Mouse (Mus musculus) hematopoietic multipotent progenitor cell, adult 10-12 weeks (in vitro differentiated cells): Measurements from ENCODE around the gene Taar2. TPM values are rescaled to one million over a fixed set of nuclear protein-coding genes. Genes with fewer than 3 reads are reported as not detected.

ENCODE experiments used
- polyA plus RNA-seq: library from polyadenylated mRNA; stranded (reverse); fragments of >175 nt; gene quantifications from 2 replicates; pipeline ENCODE4 v1.2.3, GENCODE M21; 2012; ENCODE audit warnings: low replicate concordance

Taar2 gene
- not detected in 2 replicates for polyA plus RNA-seq

GRCm38 (mm10) chr10:23938312-23938711 is at the start of gene Taar2:
TSS of gene Taar2 (plus strand) at chr10:23938572.

GRCm38 (mm10) chr10:23894601-23895349 is 43.6 kb upstream of the Taar2 start, which contains the start of gene Vnn1:
TSS of gene Vnn1 (plus strand) at chr10:23894688.

GRCm38 (mm10) chr10:23920056-23920455 is 18.3 kb upstream of the Taar2 start, which contains the start of gene Taar1:
TSS of gene Taar1 (plus strand) at chr10:23920356.

GRCm38 (mm10) chr10:23949508-23950005 is 11.2 kb downstream of the Taar2 start, which contains the start of gene Taar3:
TSS of gene Taar3 (plus strand) at chr10:23949558.

GRCm38 (mm10) chr10:23960444-23960915 is 22.1 kb downstream of the Taar2 start, which contains the start of gene Taar4:
TSS of gene Taar4 (plus strand) at chr10:23960494.

GRCm38 (mm10) chr10:23970656-23971165 is 32.3 kb downstream of the Taar2 start, which contains the start of gene Taar5:
TSS of gene Taar5 (plus strand) at chr10:23970706.

GRCm38 (mm10) chr10:23985546-23985945 is 47.2 kb downstream of the Taar2 start, which contains the start of gene Taar6:
TSS of gene Taar6 (minus strand) at chr10:23985646.

Other genes with a start within 250 kb of the Taar2 start
- gene Rps12, start 151.3 kb upstream of the Taar2 start, polyA plus RNA-seq, result 112 and 1,195 TPM in 2 replicates
- gene Slc18b1, start 141.6 kb upstream of the Taar2 start, polyA plus RNA-seq, result 0.29 and 1.0 TPM in 2 replicates
- gene Vnn3, start 87.1 kb upstream of the Taar2 start, polyA plus RNA-seq, result 0.17 and 0.43 TPM in 2 replicates
- not detected in 2 replicates for gene Vnn1, start 43.9 kb upstream of the Taar2 start, polyA plus RNA-seq
- gene Taar1, start 18.2 kb upstream of the Taar2 start, polyA plus RNA-seq, result not detected in 2 replicates
- not detected in 2 replicates for gene Taar3, start 11.0 kb downstream of the Taar2 start, polyA plus RNA-seq
- gene Taar4, start 21.9 kb downstream of the Taar2 start, polyA plus RNA-seq, result not detected in 2 replicates
- not detected in 2 replicates for gene Taar5, start 32.1 kb downstream of the Taar2 start, polyA plus RNA-seq
- gene Taar6, start 47.1 kb downstream of the Taar2 start, polyA plus RNA-seq, result not detected in 2 replicates
- not detected in 2 replicates for gene Taar7a, start 54.9 kb downstream of the Taar2 start, polyA plus RNA-seq
- gene Taar7b, start 61.4 kb downstream of the Taar2 start, polyA plus RNA-seq, result not detected in 2 replicates
- not detected in 2 replicates for gene Taar7d, start 88.7 kb downstream of the Taar2 start, polyA plus RNA-seq
- gene Taar7e, start 99.0 kb downstream of the Taar2 start, polyA plus RNA-seq, result not detected in 2 replicates
- not detected in 2 replicates for gene Taar7f, start 110.9 kb downstream of the Taar2 start, polyA plus RNA-seq
- not detected in 2 replicates for gene Taar8a, start 137.9 kb downstream of the Taar2 start, polyA plus RNA-seq
- gene Taar8b, start 153.7 kb downstream of the Taar2 start, polyA plus RNA-seq, result not detected in 2 replicates
- not detected in 2 replicates for gene Taar8c, start 163.3 kb downstream of the Taar2 start, polyA plus RNA-seq
- not detected in 2 replicates for gene Taar9, start 171.0 kb downstream of the Taar2 start, polyA plus RNA-seq
- gene Stx7, start 210.7 kb downstream of the Taar2 start, polyA plus RNA-seq, result 149 and 409 TPM in 2 replicates